Comparison of ENCODE assay signal across 15 mouse cellular contexts in genomic region chr3:130804327-130804662, GRCm38 (mm10).
DNase-seq lines count a peak whose midpoint lies in the region; ATAC-seq lines count a peak whose summit lies in the region.
"Had no signal": no experiment of that assay in that cellular context is flagged by ENCODE, and none has a peak within 500 bp of the region (broad histone marks: within the 10 kb centered on the region; RNA-seq: fewer than 3 reads in every experiment).

No protein-coding gene starts in this region.

- no peak overlapping the region for H3K4me3 ChIP-seq in kidney, embryonic 16.5 days (ENCODE audit: low read length)
- H3K4me3 ChIP-seq in embryonic facial prominence, embryonic 10.5 days = peak overlapping the region; percentile 8; the same call in 1 of the 2 replicates
- H3K4me3 ChIP-seq in limb, embryonic 10.5 days = no peak overlapping the region
- H3K4me3 ChIP-seq: hindbrain, embryonic 15.5 days; left cerebral cortex, adult 2 months; liver, embryonic 13.5 days; neural tube, embryonic 15.5 days had no signal

- no peak for DNase-seq in frontal cortex, postnatal 36 days (ENCODE audit: low spot score in 2 of 2)
- DNase-seq in kidney, adult 11 months = no peak
- DNase-seq in embryonic facial prominence, embryonic 10.5 days (ENCODE audit: low spot score) = no peak
- no peak for DNase-seq in limb, embryonic 10.5 days (ENCODE audit: low spot score)
- no peak for DNase-seq in retina, postnatal 1 day
- DNase-seq in ovary, postnatal 36 days (ENCODE audit: low spot score) = no peak
- DNase-seq: cerebellum, adult 11 months; gastrocnemius, postnatal 14 days; liver, embryonic 13.5 days; right cerebral cortex, postnatal 14 days had no signal

- peak; percentile 55 for ATAC-seq in frontal cortex, adult (ENCODE audit: low TSS enrichment)
- ATAC-seq in kidney, embryonic 16.5 days (ENCODE audit: low FRiP score, low TSS enrichment) = 0 out of 2 replicates have a peak, but pooled peaks have one; percentile 42

- no peak overlapping the region for H3K27ac ChIP-seq in kidney, embryonic 16.5 days (ENCODE audit: low read length)
- H3K27ac ChIP-seq in embryonic facial prominence, embryonic 10.5 days (replicated peaks) = 0 out of 2 replicates have a peak overlapping the region, but pooled peaks have one; percentile 32
- H3K27ac ChIP-seq in limb, embryonic 10.5 days = peak overlapping the region; percentile 37; the same call in 1 of the 2 replicates
- H3K27ac ChIP-seq: hindbrain, embryonic 15.5 days; left cerebral cortex, adult 2 months; liver, embryonic 13.5 days; neural tube, embryonic 15.5 days had no signal

- no peak overlapping the region for H3K9ac ChIP-seq in kidney, embryonic 16.5 days (replicated peaks; ENCODE audit: low read length)
- H3K9ac ChIP-seq: hindbrain, embryonic 15.5 days; liver, embryonic 13.5 days; neural tube, embryonic 15.5 days had no signal

- H3K27me3 ChIP-seq in kidney, embryonic 16.5 days (ENCODE audit: insufficient read depth, low read length) = no peaks in the 10 kb centered on the region
- H3K27me3 ChIP-seq in embryonic facial prominence, embryonic 10.5 days (replicated peaks; ENCODE audit: low read depth, poor library complexity, severe bottlenecking) = no peaks in the 10 kb centered on the region
- no peaks in the 10 kb centered on the region for H3K27me3 ChIP-seq in limb, embryonic 10.5 days (ENCODE audit: low read depth, poor library complexity, severe bottlenecking)
- H3K27me3 ChIP-seq: hindbrain, embryonic 15.5 days; neural tube, embryonic 15.5 days had no signal

- no peaks in the 10 kb centered on the region for H3K36me3 ChIP-seq in kidney, embryonic 16.5 days (ENCODE audit: insufficient read depth, low read length)
- H3K36me3 ChIP-seq in embryonic facial prominence, embryonic 10.5 days (replicated peaks) = no peaks in the 10 kb centered on the region
- H3K36me3 ChIP-seq in limb, embryonic 10.5 days = no peaks in the 10 kb centered on the region
- H3K36me3 ChIP-seq: hindbrain, embryonic 15.5 days; liver, embryonic 13.5 days; neural tube, embryonic 15.5 days had no signal

- 35% methylated on average over 6 of the region's 6 CpGs for WGBS in kidney, embryonic 16.5 days
- WGBS in embryonic facial prominence, embryonic 10.5 days = 63% methylated on average over 6 of the region's 6 CpGs
- 72% methylated on average over 6 of the region's 6 CpGs for WGBS in limb, embryonic 10.5 days

- peaks cover 13% of the 10 kb centered on the region for H3K4me1 ChIP-seq in kidney, embryonic 16.5 days (ENCODE audit: insufficient read depth, low read length)
- peaks cover 19% of the 10 kb centered on the region for H3K4me1 ChIP-seq in embryonic facial prominence, embryonic 10.5 days
- peaks cover 23% of the 10 kb centered on the region for H3K4me1 ChIP-seq in limb, embryonic 10.5 days
- H3K4me1 ChIP-seq: hindbrain, embryonic 15.5 days had no signal

- no peaks in the 10 kb centered on the region for H3K9me3 ChIP-seq in kidney, embryonic 16.5 days (ENCODE audit: low read length)
- H3K9me3 ChIP-seq in embryonic facial prominence, embryonic 10.5 days = no peaks in the 10 kb centered on the region
- no peaks in the 10 kb centered on the region for H3K9me3 ChIP-seq in limb, embryonic 10.5 days (replicated peaks)
- H3K9me3 ChIP-seq: hindbrain, embryonic 15.5 days; liver, embryonic 13.5 days; neural tube, embryonic 15.5 days had no signal

- 0 out of 2 replicates have a peak overlapping the region, but pooled peaks have one; percentile 28 for H3K4me2 ChIP-seq in kidney, embryonic 16.5 days (replicated peaks; ENCODE audit: low read depth, low read length)
- H3K4me2 ChIP-seq: hindbrain, embryonic 15.5 days; liver, embryonic 13.5 days; neural tube, embryonic 15.5 days had no signal
